Mouse (Mus musculus) layer of hippocampus, adult 2 months (tissue): Measurements from ENCODE around the gene Rbp3. TPM values are rescaled to one million over a fixed set of nuclear protein-coding genes. Genes with fewer than 3 reads are reported as not detected.

Source experiments
- DNase-seq, 2 experiments: peaks; one replicate each; pipeline ENCODE4 v3.0.0; 2022; ENCODE audit warnings: low spot score in 2 of 2
- H3K27ac ChIP-seq: fragments of 200-600 bp; 2 replicates; pipeline ENCODE4 v1.8.1; 2022
- H3K4me3 ChIP-seq: fragments of 200-600 bp; 2 replicates; pipeline ENCODE4 v1.8.1; 2022; ENCODE audit warnings: mild to moderate bottlenecking
- CTCF ChIP-seq: fragments of 200-600 bp; conservative IDR thresholded peaks from 2 replicates; pipeline ENCODE4 v1.8.1; 2022; ENCODE audit warnings: antibody characterized with exemption, mild to moderate bottlenecking, moderate library complexity
- long read RNA-seq, 2 experiments: library from polyadenylated mRNA; stranded (forward); transcript quantifications; one replicate each; pipeline ENCODE4 v2.0.0; 2021; ENCODE audit warnings: borderline mapping rate in 2 of 2
- total RNA-seq, 2 experiments: library from RNA; stranded (reverse); gene quantifications; 2 replicates each; pipeline ENCODE4 v1.2.3; 2021

Gene Rbp3
- total RNA-seq = not detected
- long read RNA-seq, experiment 1 = 0 reads
- long read RNA-seq, experiment 2 = 0 reads

DNA sequence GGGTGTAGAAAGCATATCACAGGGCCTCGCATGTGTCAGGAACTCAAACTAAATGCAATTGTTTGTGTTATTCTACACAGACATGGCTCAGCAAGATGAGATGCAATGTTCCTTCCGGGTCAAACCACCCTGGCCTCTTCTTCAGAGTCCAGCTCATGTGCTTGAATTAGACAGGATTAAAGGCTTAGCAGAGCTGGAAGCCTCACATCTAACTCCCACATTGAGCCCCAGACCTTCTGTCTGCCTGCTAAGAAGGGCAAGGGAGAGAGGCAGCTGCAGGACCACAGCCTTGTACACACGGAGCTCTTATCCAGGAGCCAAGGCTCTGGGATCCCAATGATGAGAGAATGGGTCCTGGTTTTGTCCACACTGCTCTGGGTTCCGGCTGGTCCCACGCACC is at the start of gene Rbp3:
Gene Rbp3, plus strand, starts transcription at position 243 of the 400 bp plus-strand sequence.
- Histone ChIP-seq H3K27ac (no peak within 1 kb of the TSS), H3K4me3 (no peak within 1 kb of the TSS)
- DNase-seq = no peak
- TF ChIP-seq CTCF = no peak

DNA sequence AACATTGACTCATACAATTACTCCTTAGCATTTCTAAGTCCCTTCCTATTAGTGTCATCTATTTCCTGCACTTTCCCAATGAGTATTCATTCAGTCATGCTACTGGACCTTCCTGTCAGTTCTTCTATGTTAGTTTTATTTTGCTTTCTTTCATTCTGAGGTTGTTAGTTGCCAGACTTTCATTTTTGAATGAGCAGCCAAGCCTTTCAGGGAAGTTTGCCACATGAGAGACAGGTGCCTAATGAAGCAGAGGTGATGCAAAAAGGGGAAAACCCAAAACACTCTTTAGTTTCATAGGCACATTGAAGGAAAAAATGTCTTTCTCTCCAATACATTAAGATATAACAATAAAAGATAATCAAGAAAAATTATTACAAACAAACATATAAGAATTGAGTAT is 49.0 kb upstream of the Rbp3 start:
- TF ChIP-seq CTCF = no peak
- no peak for DNase-seq
- H3K4me3 ChIP-seq = no peak overlapping the region
- H3K27ac ChIP-seq = no peak overlapping the region

DNA sequence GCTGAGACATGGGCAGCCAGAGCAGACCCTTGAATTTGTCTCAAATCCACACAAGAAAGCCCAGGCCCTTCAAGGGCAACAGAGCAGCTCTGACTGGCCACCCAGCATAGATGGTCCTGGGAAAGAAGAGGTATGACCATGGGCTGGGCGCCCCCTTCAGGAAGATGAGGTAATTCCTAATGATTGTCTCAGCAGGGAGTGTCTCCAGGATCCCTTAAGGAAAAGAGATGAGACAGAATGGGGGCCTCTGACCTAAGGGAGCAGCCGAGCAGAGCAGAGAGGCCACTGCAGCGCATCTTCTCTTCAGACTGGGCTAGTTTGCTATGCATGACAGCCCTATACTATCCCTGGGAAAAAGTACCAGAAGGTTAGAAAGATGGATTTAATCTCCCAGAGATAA is 40.1 kb upstream of the Rbp3 start:
- TF ChIP-seq CTCF = peak; percentile 80
- Histone ChIP-seq H3K27ac (no peak overlapping the region), H3K4me3 (no peak overlapping the region)
- peak in 1 of 2 experiments; percentile 53 for DNase-seq

DNA sequence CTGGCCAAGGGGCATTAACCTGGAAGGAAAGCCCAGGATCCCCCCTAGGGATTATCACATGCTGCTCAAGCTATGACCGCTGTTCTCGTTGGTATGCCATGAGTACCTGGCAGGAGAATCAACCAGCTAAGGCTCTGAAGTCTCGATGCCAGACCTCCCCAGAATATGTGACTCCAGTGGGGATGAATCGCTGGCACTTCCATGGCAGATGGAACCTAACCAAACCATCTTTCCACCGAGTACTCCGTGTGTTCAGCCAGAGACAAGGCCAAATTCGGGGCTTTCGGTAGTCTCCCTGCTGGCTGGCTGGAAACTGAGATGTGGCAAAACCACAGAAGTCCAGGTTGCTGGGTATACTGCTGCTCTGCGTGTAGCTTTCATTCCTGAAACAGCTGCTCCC is 39.6 kb upstream of the Rbp3 start:
- no peak for TF ChIP-seq CTCF
- DNase-seq = no peak
- no peak overlapping the region for H3K27ac ChIP-seq
- H3K4me3 ChIP-seq = no peak overlapping the region

DNA sequence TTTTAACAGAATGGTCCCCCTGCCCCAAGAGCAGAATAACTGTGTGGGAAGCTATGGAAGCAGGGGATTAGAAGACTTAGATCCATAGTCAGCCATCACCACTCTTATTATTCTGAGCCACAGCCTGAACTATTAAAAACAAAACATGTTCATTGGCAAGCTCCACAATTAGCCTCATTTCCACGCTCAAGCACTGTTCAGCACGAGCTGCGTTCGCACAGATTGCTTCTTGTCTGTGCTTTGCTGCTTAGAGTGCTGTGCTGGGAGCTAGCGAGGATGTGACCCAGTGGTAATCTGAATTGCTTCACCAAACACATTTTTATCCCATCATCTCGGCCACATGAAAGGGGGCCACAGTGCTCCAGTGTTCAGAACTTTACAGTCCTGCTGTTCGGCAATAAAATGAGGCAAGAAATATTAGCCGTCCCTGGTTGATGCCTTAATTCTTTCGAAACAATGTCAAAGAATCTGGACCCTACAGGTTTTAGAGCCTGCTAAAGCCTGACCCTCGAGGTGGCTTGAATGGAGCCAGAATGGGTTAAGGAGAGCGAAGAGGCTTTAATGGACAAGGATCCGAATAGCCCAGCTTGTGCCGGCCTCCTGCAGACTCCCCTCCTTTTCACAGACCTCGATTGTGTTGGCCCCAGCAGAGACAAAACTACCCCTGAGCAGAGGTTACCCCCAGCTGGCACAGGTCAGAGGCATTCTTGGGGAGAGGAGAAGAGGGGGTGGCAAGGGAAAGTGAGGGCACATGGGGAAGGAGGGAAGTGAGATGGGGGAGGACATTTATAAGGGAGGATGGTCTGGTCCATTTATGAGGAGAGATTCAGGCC is 32.9 kb upstream of the Rbp3 start:
- peak overlapping the region; percentile 85 for H3K27ac ChIP-seq
- no peak overlapping the region; the same call in 1 of the 2 replicates for H3K4me3 ChIP-seq
- no peak for TF ChIP-seq CTCF
- peak; percentile 58 to 78 for DNase-seq

DNA sequence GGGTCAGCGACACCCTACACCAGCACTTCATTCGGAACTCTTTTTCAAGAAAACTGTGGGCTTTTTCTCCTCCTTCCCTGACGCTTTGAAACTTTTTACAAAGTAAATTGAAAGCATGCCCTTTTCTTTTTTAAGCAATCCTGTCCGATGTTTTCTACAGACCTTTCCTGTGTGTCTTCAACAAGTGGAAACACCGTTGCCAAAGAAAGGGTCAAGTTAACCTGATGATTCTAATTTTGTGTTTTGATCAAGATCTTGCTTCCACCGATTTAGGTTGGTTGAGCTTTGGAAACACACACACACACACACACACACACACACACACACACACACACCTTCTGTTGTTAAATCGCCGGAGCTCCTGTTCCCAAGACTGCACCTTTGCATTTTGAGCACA is 31.0 kb upstream of the Rbp3 start:
- no peak for TF ChIP-seq CTCF
- Histone ChIP-seq H3K4me3 (peak overlapping the region; percentile 61), H3K27ac (peak overlapping the region; percentile 74; the same call in 1 of the 2 replicates)
- no peak for DNase-seq

DNA sequence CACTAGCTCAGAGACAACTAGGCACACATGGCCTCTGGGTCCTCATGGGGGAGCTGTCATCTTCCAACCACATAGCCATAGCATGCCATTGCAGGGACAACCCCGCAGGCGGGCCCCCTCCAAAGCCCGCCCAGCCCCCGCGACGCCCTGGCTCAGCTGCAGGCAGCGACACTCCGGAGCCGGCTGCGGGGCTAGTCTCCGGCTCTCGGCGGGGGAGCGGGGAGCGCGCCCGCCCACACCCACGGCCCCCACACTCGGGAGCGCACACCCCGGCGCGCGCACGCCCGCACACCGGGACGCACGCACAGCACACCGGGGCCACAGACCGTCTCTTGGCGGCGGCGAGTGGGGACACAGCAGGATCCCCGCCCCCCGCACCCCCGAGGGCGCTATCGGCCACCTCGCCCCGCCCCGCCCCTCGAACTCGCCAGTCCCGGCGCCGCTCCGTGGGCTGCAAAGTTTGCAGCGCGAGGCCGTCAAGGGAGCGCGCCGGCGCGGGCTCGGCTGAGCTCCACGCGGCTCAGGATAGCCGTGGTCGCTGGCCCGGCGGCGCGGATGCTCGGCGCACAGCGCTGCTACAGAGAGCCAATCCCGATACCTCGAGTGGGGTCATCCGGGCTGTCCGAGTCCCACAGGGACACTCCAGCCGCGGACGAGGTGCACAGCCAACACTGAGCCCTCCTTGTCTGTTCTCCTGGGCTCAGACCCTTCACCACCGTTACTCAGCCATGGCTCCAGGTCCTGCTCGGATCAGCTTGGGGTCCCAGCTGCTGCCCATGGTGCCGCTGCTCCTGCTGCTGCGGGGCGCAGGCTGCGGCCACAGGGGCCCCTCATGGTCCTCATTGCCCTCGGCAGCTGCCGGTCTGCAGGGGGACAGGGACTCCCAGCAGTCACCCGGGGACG is 30.4 kb upstream of the Rbp3 start, which contains the start of gene Gdf10:
Gene Gdf10, plus strand, starts transcription at position 420 of the 903 bp plus-strand sequence.
- H3K27ac ChIP-seq = peak within 1 kb of the TSS; percentile 74
- peak; percentile 24 to 49 for DNase-seq
- H3K4me3 ChIP-seq = peak within 1 kb of the TSS; percentile 61
- peak; percentile 37 for TF ChIP-seq CTCF

DNA sequence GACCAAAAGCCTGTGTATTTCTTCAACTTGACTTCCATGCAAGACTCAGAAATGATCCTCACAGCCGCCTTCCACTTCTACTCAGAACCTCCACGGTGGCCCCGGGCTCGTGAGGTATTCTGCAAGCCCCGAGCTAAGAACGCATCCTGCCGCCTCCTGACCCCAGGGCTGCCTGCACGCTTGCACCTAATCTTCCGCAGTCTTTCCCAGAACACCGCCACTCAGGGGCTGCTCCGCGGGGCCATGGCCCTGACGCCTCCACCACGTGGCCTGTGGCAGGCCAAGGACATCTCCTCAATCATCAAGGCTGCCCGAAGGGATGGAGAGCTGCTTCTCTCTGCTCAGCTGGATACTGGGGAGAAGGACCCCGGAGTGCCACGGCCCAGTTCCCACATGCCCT is 21.9 kb upstream of the Rbp3 start:
- no peak for DNase-seq
- TF ChIP-seq CTCF = no peak
- no peak overlapping the region for H3K27ac ChIP-seq
- H3K4me3 ChIP-seq = no peak overlapping the region

DNA sequence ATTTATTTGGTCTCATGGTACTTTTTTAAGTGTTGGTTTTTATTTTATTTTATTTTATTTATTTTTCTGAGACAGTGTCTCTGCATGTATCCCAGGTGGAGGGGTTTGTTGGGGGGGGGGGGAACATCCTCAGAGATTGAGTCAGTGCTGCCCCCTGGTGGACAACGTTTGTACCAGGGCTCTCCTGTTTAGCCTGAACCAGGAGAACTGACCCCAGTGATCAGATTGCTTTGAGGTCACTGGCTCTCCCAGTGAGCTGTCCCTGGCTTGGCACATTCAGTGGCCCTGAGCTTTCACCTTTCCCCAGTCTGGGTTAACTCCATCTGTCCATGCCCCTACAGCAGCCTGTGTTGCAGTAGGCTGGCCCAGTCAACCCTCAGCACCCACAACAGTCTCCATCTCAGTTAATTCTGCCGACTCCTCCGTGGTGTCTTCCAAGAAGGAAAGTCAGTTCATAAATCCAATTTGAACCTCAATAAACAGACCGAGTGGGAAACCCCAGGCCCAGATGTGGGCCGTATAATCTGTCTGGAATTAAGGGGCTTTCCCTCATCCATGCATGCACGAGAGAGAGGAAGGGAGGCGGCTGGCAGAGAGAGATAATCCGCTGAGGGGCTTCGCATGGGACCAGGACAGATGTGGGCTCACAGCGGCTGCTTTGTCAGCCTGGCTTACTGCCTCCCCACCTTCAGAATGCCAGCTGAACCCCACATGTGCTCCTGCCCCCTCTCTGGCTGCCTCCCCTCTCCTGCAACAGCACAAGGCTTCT is 20.7 kb upstream of the Rbp3 start:
- peak; percentile 78 for TF ChIP-seq CTCF
- peak; percentile 27 to 69 for DNase-seq

DNA sequence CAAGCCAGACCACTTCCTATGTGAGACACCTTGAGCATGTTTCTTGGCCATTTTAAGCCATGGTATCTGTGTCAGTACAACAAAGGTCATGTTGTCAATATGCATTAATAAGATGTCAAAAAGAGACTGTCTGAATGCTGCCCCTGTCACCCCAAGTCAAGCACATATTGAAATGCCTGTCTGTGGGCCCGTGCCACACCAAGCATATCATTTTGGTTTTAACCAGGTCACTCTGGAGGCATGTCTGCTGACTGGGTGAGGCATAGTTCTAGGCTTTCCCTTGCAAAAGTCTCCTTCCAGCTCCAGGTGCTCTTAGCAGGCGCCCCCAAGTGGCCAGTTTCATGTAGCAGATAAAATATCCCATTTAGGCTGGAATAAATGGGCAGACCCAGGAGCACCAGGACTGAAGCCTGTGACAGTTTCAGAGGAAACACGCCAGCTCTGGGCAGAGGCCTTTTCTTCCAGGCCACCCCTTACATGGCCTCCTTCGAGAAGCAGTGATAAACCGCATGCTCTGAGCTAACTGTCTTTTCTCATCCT is 20.0 kb upstream of the Rbp3 start:
- peak; percentile 23 to 74 for DNase-seq
- TF ChIP-seq CTCF = peak; percentile 86
- no peak overlapping the region for H3K27ac ChIP-seq
- H3K4me3 ChIP-seq = no peak overlapping the region

More for the DNA sequence above, 20.7 kb upstream of the Rbp3 start:
- no peak overlapping the region for H3K4me3 ChIP-seq
- no peak overlapping the region for H3K27ac ChIP-seq

DNA sequence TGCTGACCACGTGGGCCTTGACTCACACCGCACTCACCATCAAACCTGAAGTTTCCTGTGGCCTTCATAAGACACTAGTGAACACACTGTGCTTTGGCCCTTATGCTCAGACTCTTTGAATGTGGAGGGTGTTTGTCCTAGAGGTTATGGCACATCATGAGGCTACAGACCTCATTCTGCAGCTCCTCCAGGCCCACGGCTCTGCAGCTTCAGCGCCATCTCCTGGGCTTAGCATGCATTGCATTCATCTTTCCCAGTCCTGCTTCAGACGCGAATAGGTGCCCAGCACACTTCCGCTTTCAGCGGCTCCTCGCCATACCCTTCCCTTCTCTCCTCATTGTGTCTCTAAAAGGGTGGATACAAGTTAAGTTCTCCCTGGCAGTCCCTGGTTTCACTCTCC is 14.7 kb upstream of the Rbp3 start:
- peak; percentile 97 for TF ChIP-seq CTCF
- DNase-seq = peak; percentile 69 to 80
- H3K27ac ChIP-seq = no peak overlapping the region
- no peak overlapping the region for H3K4me3 ChIP-seq

DNA sequence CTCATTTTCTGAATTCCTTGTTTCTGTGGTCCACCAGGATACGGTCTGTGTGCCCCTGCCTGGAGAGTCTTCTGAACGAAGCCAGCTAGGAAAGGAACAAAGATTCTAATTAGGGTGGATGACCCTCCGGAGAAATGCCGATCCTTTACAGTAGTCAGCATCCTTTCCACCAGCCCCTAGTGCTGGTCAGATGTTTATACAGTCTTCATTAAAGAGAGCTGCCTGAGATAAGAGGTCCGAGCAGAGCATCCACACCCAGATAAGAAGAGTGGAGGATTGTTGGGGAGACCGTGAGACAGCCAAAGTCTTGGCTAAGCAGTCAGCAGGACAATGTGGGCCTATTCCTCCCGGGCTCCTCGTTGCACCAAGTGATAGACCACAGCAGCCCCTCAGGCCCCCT is 13.1 kb upstream of the Rbp3 start, which contains the start of gene Gdf2:
Gene Gdf2, plus strand, starts transcription at position 301 of the 400 bp plus-strand sequence.
- Histone ChIP-seq H3K27ac (no peak within 1 kb of the TSS), H3K4me3 (no peak within 1 kb of the TSS)
- TF ChIP-seq CTCF = no peak
- no peak for DNase-seq
